Mouse (Mus musculus) telencephalon, adult 2 months (tissue): ENCODE data around the gene Vash1.

Source experiments
- DNase-seq: peaks from one replicate; pipeline ENCODE4 v3.0.0-alpha.2; 2011; ENCODE audit warnings: low read depth, low spot score

The Vash1 gene

DNA sequence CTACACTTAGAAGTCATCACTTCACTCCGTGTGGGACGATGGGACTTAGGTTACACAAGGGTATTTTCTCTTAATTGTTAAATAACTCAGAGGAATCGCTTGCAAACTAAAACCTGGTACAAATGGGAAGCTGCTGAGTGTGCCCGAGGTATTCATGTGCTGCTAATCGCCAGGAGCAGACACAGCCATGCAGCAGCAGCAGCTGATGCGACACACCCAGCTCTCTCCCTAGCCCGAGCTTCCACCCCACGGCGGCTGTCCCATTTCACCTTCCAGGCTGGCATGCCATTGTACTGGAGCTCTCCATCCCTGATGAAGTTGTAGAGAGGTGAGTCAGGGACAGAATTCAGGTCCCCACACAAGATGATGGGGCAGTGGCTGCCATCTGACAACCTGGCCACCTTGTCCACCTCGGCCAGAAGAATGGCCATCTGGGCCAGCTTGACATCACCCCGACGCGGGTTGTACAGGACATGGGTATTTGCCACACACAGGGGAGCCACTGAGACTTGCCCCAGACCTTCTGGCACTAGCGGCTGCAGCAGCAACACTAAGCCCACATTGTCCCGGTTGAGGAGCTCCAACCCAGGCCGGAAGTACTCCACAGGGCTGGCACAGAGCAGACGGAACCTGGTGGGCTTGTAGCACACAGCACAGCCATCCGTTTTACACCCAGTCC, 41.6 kb downstream of the Vash1 start:
- no peak for DNase-seq

DNA sequence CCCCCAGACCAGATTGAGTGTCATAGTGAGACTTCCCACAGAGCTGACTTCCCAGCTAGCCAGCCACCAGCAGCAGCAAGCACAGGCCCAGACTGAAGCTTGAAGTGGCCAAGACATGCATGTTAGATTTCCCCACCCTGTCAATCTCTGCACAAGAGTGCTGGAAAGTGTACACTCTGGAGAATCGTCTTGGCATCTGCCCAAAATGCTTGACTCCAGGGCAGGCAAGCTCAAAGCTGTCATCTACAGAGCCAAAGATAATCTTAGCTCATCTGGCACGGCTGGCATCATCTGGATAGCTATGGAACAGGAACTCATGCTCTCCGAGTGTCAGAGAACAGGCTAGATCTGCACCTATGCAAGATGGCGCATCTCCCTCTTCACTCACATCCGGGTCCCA, 43.0 kb downstream of the Vash1 start:
- no peak for DNase-seq

DNA sequence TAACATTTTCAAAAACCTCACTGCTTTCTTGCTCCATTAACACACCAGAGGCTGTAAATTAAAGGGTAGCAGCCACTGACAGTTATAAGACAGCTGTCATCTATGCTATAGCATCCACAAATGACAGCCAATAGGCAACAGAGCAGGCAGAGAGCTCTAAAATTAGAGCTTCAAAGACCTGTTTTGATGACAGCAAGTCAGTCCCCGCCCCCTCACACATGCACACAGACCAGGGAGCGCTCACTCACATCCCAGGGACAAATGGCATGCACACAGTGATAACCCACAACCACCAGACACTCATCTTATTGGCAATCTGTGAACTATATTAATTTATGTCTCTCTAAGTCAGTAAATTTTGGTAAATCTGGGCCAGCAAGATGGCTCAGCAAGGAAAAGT, 45.8 kb downstream of the Vash1 start:
- no peak for DNase-seq

DNA sequence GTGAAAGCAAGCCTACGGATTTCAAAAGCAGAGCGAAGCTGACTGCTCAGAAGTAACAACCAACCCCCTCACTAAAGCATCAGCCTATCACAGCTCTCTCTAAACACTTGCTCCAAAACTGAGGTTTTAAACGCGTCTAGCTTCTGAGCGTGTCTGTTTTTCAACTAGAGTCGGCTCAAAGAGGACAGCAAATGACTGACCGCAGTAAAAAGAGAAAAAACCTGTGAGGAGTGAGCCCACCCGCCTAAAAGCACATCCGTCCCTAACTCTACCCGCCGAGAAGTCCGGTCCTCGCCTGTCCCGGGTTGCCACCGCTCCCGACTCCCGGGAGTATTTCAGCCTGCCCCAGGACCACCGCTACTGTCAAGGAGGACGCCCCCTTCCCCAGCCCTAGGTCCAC, 47.2 kb downstream of the Vash1 start:
- peak; percentile 45 for DNase-seq

DNA sequence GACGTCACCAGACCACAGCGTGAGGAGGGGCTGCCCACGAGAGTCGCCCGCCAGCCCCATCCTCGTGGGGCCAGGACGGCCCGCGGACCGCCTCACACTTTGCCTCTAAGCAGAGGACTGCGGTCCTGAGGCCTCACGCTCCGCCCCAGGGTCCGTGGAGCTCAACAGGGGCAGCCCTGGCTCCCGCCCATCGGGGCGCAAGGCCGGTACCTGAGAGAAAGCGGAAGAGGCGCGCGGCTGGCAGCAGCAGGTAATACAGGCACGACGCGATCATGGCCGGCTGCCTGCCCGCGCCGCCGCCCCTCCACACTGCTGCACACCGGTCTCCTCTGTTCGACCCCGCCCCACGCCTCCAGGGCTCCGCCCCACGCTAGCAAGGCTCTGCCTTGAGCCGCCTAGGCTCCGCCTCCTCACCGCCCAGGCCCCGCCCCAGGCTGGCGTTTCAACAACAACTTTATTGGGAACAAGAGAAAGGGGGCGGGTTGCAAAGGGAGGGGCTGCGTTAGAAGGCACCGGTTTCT, 47.7 kb downstream of the Vash1 start, which contains the start of gene Angel1:
Gene Angel1 (minus strand): TSS at position 341 of the 521 bp plus-strand sequence.
- DNase-seq: peak; percentile 90

DNA sequence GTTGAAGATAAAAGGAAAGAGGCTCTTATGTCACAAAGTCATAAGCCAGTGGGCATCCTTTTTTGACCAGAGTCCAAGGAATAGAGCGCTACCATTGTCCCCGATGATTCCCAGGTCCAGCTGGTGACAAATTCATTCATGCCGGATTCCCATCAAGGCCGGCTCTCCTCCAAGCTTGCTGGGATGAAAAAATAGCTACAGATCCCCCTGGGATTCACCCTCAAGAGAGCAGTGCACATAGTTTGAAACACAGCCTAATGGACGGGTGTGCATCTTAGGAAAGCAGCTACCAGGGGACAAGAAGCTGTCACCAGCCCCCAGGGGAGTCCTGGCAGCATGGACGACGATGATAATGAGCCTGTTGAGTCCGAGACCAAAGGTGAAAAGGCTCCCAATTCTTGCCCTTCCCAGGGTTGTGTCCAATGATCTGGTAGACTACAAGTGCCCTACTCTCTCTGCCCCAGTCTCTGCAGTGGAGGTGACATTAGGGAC, 55.9 kb downstream of the Vash1 start, which contains the start of gene Lrrc74a:
Gene Lrrc74a (plus strand): TSS at position 51 of the 492 bp plus-strand sequence.
- no peak for DNase-seq
